Mouse (Mus musculus): ENCODE data around the gene Gm17455. TPM values are rescaled to one million over a fixed set of nuclear protein-coding genes. Genes with fewer than 3 reads are reported as not detected.
A peak's percentile ranks its signal among the peaks of the same experiment; 100 is the strongest.

Gene Gm17455
- total RNA-seq (2014; fragmentation: Nextera tagmentation) (not detected in 2 replicates), total RNA-seq (2017) (not detected in 2 replicates), polyA plus RNA-seq (2012) (not detected in 2 replicates)

DNA sequence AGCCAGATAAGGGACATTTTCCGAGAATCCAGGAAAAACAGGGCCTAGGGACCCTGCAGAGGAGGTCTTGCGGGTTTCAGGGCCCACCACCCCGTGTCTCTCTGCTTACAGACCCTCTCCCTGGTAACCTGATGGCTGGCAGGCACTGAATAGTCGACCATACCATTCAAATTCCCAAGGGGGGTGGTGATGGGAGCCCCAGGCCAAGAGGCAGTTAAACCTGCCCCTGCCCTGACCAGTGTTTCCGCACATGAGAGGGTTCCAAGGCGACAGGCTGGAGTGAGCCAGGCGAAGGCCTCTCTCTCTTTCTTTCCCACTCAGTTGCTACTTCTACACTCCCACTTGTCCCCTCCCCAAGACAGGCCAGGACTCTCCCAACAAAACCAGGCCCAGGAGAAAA lies at the start of gene Gm17455:
TSS of gene Gm17455 (plus strand) at position 278 of the 400 bp plus-strand sequence.
- Histone ChIP-seq H3K27me3 (ENCODE audit: insufficient read depth, low read length) (no peaks in the 10 kb centered on the region), H3K4me1 (ENCODE audit: insufficient read depth, low read depth, low read length) (no peaks in the 10 kb centered on the region), H3K36me3 (replicated peaks) (no peaks in the 10 kb centered on the region), H3K4me3 (ENCODE audit: low read depth, low read length) (no peak within 1 kb of the TSS), H3K9me3 (replicated peaks) (no peaks in the 10 kb centered on the region)
- no peak for ATAC-seq (ENCODE audit: extremely low read depth, insufficient number of reproducible peaks, low FRiP score, poor library complexity, severe bottlenecking)
- DNase-seq (ENCODE audit: low spot score), result no peak
- no peak for TF ChIP-seq GATA2 (IDR thresholded peaks at IDR 0.05; ENCODE audit: borderline replicate concordance, low read depth, low read length)
- no peak for TF ChIP-seq GATA1 (IDR thresholded peaks at IDR 0.05; ENCODE audit: borderline replicate concordance, low read length)
- no peak for TF ChIP-seq POLR2AphosphoS5 (IDR thresholded peaks at IDR 0.05; ENCODE audit: insufficient replicate concordance, low read depth, low read length)
- no peak for TF ChIP-seq CTCF (IDR thresholded peaks at IDR 0.05; ENCODE audit: low read depth, low read length)
- no peak for TF ChIP-seq TAL1 (conservative IDR thresholded peaks at IDR 0.05; ENCODE audit: low read depth, low read length)

DNA sequence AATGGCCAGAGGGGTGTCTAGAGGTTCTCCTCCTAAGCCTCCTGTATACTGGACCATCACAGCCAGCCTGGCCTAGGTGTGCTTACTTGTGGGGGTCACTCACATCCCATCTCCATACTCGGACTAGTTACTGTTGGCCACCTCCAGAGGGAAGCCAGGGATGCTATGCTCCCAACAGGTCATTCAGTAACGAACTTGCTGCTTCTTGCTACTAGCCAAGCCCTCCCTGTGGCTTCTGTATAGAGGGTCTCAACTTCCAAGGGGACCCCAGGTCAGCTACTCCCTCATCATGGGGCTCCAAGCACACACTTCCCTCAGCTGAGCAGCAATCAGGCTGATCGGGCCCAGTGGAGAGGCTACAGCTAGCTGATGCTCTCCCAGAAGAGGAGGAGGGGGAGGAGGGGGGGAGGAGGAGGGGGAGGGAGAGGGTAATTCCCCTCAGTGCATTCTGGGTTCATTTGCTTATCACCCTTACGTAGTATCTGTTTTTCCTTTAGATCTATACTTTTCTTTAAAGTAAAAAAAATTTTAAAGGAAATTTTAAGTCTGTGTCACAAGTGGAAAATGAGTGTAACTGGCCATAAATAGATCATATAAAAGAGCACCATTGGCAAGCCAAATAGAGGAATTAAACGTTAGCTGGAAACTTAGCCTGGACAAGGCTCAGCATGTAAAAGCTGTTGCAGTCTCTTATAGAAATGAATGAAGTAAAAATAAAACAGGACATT lies 49.3 kb upstream of the Gm17455 start:
- DNase-seq (ENCODE audit: low spot score), result no peak
- Histone ChIP-seq H3K27me3 (ENCODE audit: insufficient read depth, low read length) (no peaks in the 10 kb centered on the region), H3K36me3 (replicated peaks) (no peaks in the 10 kb centered on the region), H3K4me3 (ENCODE audit: low read depth, low read length) (no peak overlapping the region; the same call in 1 of the 2 replicates), H3K9me3 (replicated peaks) (no peaks in the 10 kb centered on the region), H3K4me1 (ENCODE audit: insufficient read depth, low read depth, low read length) (peaks cover 19% of the 10 kb centered on the region)
- TF ChIP-seq POLR2AphosphoS5 (IDR thresholded peaks at IDR 0.05; ENCODE audit: insufficient replicate concordance, low read depth, low read length) (no peak), TAL1 (conservative IDR thresholded peaks at IDR 0.05; ENCODE audit: low read depth, low read length) (no peak), GATA2 (IDR thresholded peaks at IDR 0.05; ENCODE audit: borderline replicate concordance, low read depth, low read length) (no peak), CTCF (IDR thresholded peaks at IDR 0.05; ENCODE audit: low read depth, low read length) (no peak), GATA1 (IDR thresholded peaks at IDR 0.05; ENCODE audit: borderline replicate concordance, low read length) (no peak)
- no peak for ATAC-seq (ENCODE audit: extremely low read depth, insufficient number of reproducible peaks, low FRiP score, poor library complexity, severe bottlenecking)

DNA sequence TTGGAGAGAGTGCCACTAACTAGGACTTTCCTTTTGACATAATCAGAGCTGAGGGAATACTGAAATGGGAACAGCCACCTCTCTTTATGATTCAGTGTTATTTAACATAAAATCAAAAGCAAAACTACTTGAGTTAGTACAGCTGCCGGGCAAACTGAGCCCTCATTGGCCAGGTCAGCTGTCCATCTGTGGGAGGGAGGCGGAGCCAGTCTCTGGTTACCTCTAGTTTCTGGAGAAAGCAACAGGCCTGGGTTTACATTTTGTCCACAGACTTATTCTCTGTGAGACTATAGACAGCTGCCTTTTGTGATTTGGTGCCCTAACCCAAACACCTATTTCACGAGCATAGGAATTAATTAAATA lies 48.7 kb upstream of the Gm17455 start:
- DNase-seq (ENCODE audit: low spot score), result peak; percentile 23
- no peak overlapping the region for H3K4me3 ChIP-seq (ENCODE audit: low read depth, low read length)
- no peaks in the 10 kb centered on the region for H3K27me3 ChIP-seq (ENCODE audit: insufficient read depth, low read length)
- peaks cover 19% of the 10 kb centered on the region for H3K4me1 ChIP-seq (ENCODE audit: insufficient read depth, low read depth, low read length)
- no peak for TF ChIP-seq CTCF (IDR thresholded peaks at IDR 0.05; ENCODE audit: low read depth, low read length)
- no peak for TF ChIP-seq GATA2 (IDR thresholded peaks at IDR 0.05; ENCODE audit: borderline replicate concordance, low read depth, low read length)
- no peak for TF ChIP-seq TAL1 (conservative IDR thresholded peaks at IDR 0.05; ENCODE audit: low read depth, low read length)
- TF ChIP-seq GATA1 (IDR thresholded peaks at IDR 0.05; ENCODE audit: borderline replicate concordance, low read length), result no peak
- TF ChIP-seq POLR2AphosphoS5 (IDR thresholded peaks at IDR 0.05; ENCODE audit: insufficient replicate concordance, low read depth, low read length), result no peak
- ATAC-seq (ENCODE audit: extremely low read depth, insufficient number of reproducible peaks, low FRiP score, poor library complexity, severe bottlenecking), result peak; percentile 34; the same call in 1 of the 2 replicates
- H3K36me3 ChIP-seq (replicated peaks), result no peaks in the 10 kb centered on the region
- H3K9me3 ChIP-seq (replicated peaks), result no peaks in the 10 kb centered on the region

- DNase-seq (ENCODE audit: low spot score), result no peak
- H3K36me3 ChIP-seq (replicated peaks), result no peaks in the 10 kb centered on the region
- H3K4me3 ChIP-seq (ENCODE audit: low read depth, low read length), result no peak overlapping the region
- ATAC-seq (ENCODE audit: extremely low read depth, insufficient number of reproducible peaks, low FRiP score, poor library complexity, severe bottlenecking), result no peak
- H3K27me3 ChIP-seq (ENCODE audit: insufficient read depth, low read length), result no peaks in the 10 kb centered on the region
- no peaks in the 10 kb centered on the region for H3K9me3 ChIP-seq (replicated peaks)
- TF ChIP-seq TAL1 (conservative IDR thresholded peaks at IDR 0.05; ENCODE audit: low read depth, low read length), result no peak
- TF ChIP-seq GATA2 (IDR thresholded peaks at IDR 0.05; ENCODE audit: borderline replicate concordance, low read depth, low read length), result no peak
- TF ChIP-seq POLR2AphosphoS5 (IDR thresholded peaks at IDR 0.05; ENCODE audit: insufficient replicate concordance, low read depth, low read length), result no peak
- TF ChIP-seq GATA1 (IDR thresholded peaks at IDR 0.05; ENCODE audit: borderline replicate concordance, low read length), result no peak
- TF ChIP-seq CTCF (IDR thresholded peaks at IDR 0.05; ENCODE audit: low read depth, low read length), result no peak
- H3K4me1 ChIP-seq (ENCODE audit: insufficient read depth, low read depth, low read length), result peaks cover 19% of the 10 kb centered on the region
Observed at GRCm38 (mm10) chr10:60351248-60351647, 48.3 kb upstream of the Gm17455 start.

DNA sequence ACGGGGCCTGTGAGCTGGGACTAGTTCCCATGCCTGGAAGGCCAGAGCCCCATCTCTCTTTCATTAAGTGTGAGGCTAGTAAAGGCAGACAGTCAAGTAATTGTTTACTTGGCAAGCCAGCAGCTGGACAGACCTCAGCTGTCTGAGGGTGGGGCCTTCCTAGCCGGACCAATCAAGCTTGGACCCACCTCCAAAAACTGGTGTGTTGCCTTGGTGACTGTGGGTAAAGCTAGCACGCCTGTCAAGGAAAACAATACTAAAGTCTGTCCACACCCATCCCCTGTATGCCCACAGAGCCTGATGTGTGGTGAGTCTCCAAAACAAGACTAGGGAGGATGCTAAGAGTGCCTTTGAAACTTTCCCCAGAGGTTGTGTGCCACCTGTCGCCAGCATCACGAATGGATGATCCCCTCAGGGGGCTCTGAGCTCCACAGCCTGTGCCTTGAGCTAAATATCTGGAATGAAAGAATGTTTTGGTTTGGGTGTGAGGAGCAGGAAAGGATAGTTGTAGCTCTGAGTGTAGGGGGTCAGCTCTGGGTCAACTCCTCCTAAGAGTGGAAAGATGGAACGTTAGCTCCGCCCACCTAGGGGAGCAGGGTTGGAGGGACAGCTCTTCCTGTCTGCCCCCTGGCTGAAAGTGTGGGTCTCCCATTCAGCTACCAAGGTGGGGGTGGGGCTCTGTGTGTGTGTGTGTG lies 47.6 kb upstream of the Gm17455 start:
- Histone ChIP-seq H3K27me3 (ENCODE audit: insufficient read depth, low read length) (no peaks in the 10 kb centered on the region), H3K4me3 (ENCODE audit: low read depth, low read length) (no peak overlapping the region), H3K9me3 (replicated peaks) (no peaks in the 10 kb centered on the region), H3K4me1 (ENCODE audit: insufficient read depth, low read depth, low read length) (peaks cover 18% of the 10 kb centered on the region), H3K36me3 (replicated peaks) (no peaks in the 10 kb centered on the region)
- ATAC-seq (ENCODE audit: extremely low read depth, insufficient number of reproducible peaks, low FRiP score, poor library complexity, severe bottlenecking) (no peak), DNase-seq (ENCODE audit: low spot score) (no peak)
- TF ChIP-seq GATA2 (IDR thresholded peaks at IDR 0.05; ENCODE audit: borderline replicate concordance, low read depth, low read length) (no peak), POLR2AphosphoS5 (IDR thresholded peaks at IDR 0.05; ENCODE audit: insufficient replicate concordance, low read depth, low read length) (no peak), GATA1 (IDR thresholded peaks at IDR 0.05; ENCODE audit: borderline replicate concordance, low read length) (no peak), TAL1 (conservative IDR thresholded peaks at IDR 0.05; ENCODE audit: low read depth, low read length) (no peak), CTCF (IDR thresholded peaks at IDR 0.05; ENCODE audit: low read depth, low read length) (no peak)

All from G1E (cell line).